In the genomic region with DNA sequence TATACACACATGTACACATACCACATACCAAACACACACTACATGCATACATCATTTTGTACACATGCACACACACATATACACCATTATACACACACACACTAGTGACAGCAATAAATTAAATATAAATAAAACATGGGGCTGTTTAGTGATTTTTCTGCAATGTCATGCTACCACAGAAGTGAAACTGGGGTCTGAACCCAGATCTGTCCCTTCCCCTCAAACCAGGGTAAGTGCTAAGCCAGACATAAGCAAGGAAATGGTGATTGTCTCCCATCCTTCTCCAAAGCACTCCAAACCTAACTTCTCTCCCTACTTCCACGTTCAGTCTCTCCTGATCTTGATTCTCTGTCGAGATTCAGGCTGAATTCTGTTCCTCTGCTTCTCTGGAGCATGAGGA, we compare ENCODE assay signal across 16 mouse cellular contexts.
"Had no signal": no experiment of that assay in that cellular context is flagged by ENCODE, and none has a peak within 500 bp of the region (broad histone marks: within the 10 kb centered on the region; RNA-seq: fewer than 3 reads in every experiment).

No protein-coding gene starts in this region.

- ATAC-seq: hindbrain, embryonic 16.5 days; inflammation-experienced regulatory T-cells, adult 6 months; intestine, embryonic 15.5 days; intestine, postnatal 0 days had no signal

- DNase-seq: gastrocnemius, postnatal 14 days; gastrocnemius, postnatal 36 days; heart, adult 18-20 months; heart, postnatal 14 days; heart, postnatal 4 days; kidney, adult 18-20 months; kidney, adult 8-10 months; kidney, postnatal 10 days; kidney, postnatal 25 days; kidney, postnatal 4 days; liver; liver, embryonic 13.5 days had no signal
